Mouse (Mus musculus) cortical plate, adult 2 months (tissue): ENCODE results near the gene Iqcd.

ENCODE experiments used
- CTCF ChIP-seq: fragments of 200-500 bp; IDR thresholded peaks from 2 replicates; pipeline ENCODE4 v1.5.1; 2011; ENCODE audit warnings: mild to moderate bottlenecking, control low read depth, low read length; ENCODE audit not compliant: insufficient read depth; ENCODE audit errors: extremely low read depth
- POLR2A ChIP-seq: fragments of 200-500 bp; IDR thresholded peaks from 2 replicates; pipeline ENCODE4 v1.6.1; 2011; ENCODE audit warnings: mild to moderate bottlenecking, low read length, control low read depth; ENCODE audit not compliant: insufficient read depth; ENCODE audit errors: extremely low read depth

- TF ChIP-seq POLR2A (no peak), CTCF (no peak)
These were observed 42.3 kb downstream of the Iqcd start for GRCm38 (mm10) chr5:120631128-120631527.
